Mouse (Mus musculus) stomach, embryonic 15.5 days (tissue): ENCODE data around the gene Fbn1. TPM values are rescaled to one million over a fixed set of nuclear protein-coding genes. Genes with fewer than 3 reads are reported as not detected.

Experiments used
- ATAC-seq: fragments of 200-750 bp; cut with Nextera tagmentation; 2 replicates; pipeline ENCODE4 v1.8.0; 2017; ENCODE audit warnings: low read depth, moderate number of reproducible peaks, moderate TSS enrichment; ENCODE audit not compliant: insufficient read depth, low FRiP score
- H3K27ac ChIP-seq: fragments of 300-500 bp; sonication (generic); 2 replicates; pipeline ENCODE4 v1.5.1; 2015; ENCODE audit warnings: mild to moderate bottlenecking, inconsistent platforms
- H3K27me3 ChIP-seq: fragments of 300-500 bp; sonication (generic); replicated peaks from 2 replicates; pipeline ENCODE4 v1.6.1; 2015; ENCODE audit warnings: inconsistent platforms
- H3K36me3 ChIP-seq: fragments of 300-500 bp; sonication (generic); 2 replicates; pipeline ENCODE4 v1.6.1; 2015; ENCODE audit warnings: inconsistent platforms
- H3K4me1 ChIP-seq: fragments of 300-500 bp; sonication (generic); 2 replicates; pipeline ENCODE4 v1.6.1; 2015; ENCODE audit warnings: inconsistent platforms
- H3K4me2 ChIP-seq: fragments of 300-500 bp; sonication (generic); 2 replicates; pipeline ENCODE4 v1.6.1; 2015; ENCODE audit warnings: mild to moderate bottlenecking, inconsistent platforms
- H3K4me3 ChIP-seq: fragments of 300-500 bp; sonication (generic); replicated peaks from 2 replicates; pipeline ENCODE4 v1.5.1; 2015; ENCODE audit warnings: inconsistent platforms
- H3K9ac ChIP-seq: fragments of 300-500 bp; sonication (generic); 2 replicates; pipeline ENCODE4 v1.6.1; 2015; ENCODE audit warnings: inconsistent platforms
- H3K9me3 ChIP-seq: fragments of 300-500 bp; sonication (generic); 2 replicates; pipeline ENCODE4 v1.6.1; 2016; ENCODE audit warnings: inconsistent platforms
- whole genome bisulfite sequencing: fragments of 180-500 bp; shearing (Covaris S2); methylation state at CpG from one replicate; pipeline ENCODE4 v1.1.7; 2015; 5-methylcytosine and 5-hydroxymethylcytosine counted together
- polyA plus RNA-seq: library from polyadenylated mRNA; unstranded; fragments of >200 nt; fragmentation: Nextera tagmentation; extraction: Ambion mirVana; gene quantifications from 2 replicates; pipeline ENCODE4 v1.2.1, GENCODE M21; 2015

The Fbn1 gene
- polyA plus RNA-seq, 1 experiment from 2014 or later = 25.9 TPM

GRCm38 (mm10) chr2:125496696-125497095 is 11.1 kb downstream of the Fbn1 start:
- WGBS = 92% methylated on average over 5 of the region's 5 CpGs
- Histone ChIP-seq H3K27ac (no peak overlapping the region), H3K36me3 (no peaks in the 10 kb centered on the region), H3K9ac (no peak overlapping the region), H3K27me3 (no peaks in the 10 kb centered on the region), H3K4me1 (peaks cover 8% of the 10 kb centered on the region; the same call in 1 of the 2 replicates), H3K4me2 (no peak overlapping the region), H3K9me3 (no peaks in the 10 kb centered on the region), H3K4me3 (no peak overlapping the region)
- ATAC-seq = no peak

DNA sequence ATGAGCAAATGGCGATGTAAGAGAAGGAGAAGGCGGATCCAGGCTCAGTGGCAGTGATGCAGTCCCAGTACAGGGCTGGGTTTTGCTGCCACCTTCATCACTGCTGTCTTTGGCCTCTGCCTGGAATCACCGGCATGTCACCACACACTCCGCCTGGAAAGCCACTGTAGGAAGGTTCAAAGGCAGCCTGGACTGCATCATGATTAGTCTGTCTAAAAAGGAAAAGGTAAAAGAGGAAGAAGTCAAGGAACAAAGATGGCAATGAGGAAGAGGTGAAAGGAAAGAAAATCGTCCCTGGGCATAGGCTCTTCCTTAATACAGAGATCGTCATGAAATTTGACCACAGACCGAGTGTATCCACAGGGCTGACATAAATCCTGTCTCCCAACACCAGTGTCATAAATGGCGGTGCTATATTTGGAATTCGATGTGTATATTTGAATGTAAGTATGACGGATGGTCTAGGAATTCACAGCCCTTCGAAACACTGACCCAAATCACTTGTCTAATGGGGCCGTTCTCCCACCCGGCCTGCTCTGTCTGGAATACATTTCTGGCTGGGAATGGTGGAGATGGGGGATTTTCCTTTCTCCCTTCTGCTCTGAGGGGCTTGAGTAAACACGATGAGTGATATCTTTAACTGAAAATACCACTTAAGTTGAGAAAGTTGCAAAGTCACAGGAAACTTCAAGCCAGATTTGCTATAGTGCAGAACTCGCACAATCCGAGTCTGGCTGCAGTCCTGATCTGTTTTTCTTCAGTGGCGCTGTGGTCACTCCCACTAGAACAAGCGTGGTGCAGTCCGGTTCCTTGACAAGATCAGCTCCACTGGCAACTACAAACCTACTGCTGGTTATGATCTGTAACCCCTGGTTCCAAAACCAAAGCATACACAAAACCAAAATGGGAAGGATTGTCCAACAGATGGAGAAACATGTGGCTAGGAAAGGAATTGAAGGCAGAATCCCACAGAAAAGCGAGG is 12.7 kb downstream of the Fbn1 start:
- peak; percentile 53; the same call in 1 of the 2 replicates for ATAC-seq
- H3K9ac ChIP-seq = no peak overlapping the region
- H3K27me3 ChIP-seq = no peaks in the 10 kb centered on the region
- whole genome bisulfite sequencing = 52% methylated on average over 20 of the region's 20 CpGs
- H3K36me3 ChIP-seq = no peaks in the 10 kb centered on the region
- H3K9me3 ChIP-seq = no peaks in the 10 kb centered on the region
- peak overlapping the region; percentile 70 for H3K27ac ChIP-seq
- H3K4me1 ChIP-seq = peaks cover 8% of the 10 kb centered on the region; the same call in 1 of the 2 replicates
- no peak overlapping the region for H3K4me2 ChIP-seq
- H3K4me3 ChIP-seq = no peak overlapping the region

GRCm38 (mm10) chr2:125494291-125494690 is 13.5 kb downstream of the Fbn1 start:
- WGBS = 90% methylated on average over 2 of the region's 2 CpGs
- ATAC-seq = no peak
- no peak overlapping the region for H3K27ac ChIP-seq

DNA sequence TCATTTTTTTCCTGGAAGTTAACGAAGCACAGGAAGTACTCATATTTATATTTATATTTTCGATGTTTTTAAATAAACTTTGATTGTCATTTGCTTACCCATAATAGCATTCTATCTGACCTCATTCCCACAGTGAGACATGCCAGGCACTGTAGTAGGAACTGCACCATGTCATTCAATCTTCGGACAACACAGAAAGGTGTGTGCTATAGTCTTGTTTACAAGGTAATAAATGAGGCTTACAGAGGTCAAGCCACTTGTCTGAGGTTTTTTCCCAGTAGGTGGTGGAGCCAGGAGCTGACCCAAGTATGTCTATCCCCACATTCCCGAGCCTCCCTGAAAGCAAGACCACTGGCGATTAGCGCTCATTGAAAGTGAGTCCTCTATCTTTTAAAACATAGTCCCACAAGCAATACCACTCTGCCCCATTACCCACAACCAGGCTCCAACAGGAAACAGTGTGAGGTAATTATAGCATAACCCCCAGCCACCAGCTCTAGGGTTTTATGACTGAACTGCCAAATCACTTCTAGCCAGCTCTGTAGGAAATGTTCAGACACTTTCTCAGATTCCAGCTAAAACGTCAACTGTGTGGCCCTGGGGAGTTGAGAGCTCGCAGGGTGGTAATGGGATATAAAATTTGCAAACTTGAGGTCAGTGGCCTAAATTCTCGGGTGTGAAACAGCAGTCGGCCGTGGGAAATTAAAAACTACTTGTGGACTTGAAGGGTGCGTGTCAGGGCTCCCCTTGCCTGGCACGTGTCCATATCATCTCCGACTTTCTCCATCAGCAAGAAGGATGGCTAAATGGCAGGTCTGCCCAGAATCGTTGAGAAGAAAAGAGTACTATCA is 15.5 kb downstream of the Fbn1 start:
- WGBS = 54% methylated on average over 15 of the region's 15 CpGs
- Histone ChIP-seq H3K9ac (no peak overlapping the region), H3K27me3 (no peaks in the 10 kb centered on the region), H3K4me3 (no peak overlapping the region), H3K4me2 (no peak overlapping the region), H3K4me1 (peaks cover 8% of the 10 kb centered on the region; the same call in 1 of the 2 replicates), H3K27ac (peak overlapping the region; percentile 38; the same call in 1 of the 2 replicates), H3K36me3 (no peaks in the 10 kb centered on the region), H3K9me3 (no peaks in the 10 kb centered on the region)
- ATAC-seq = no peak

More at GRCm38 (mm10) chr2:125494291-125494690, 13.5 kb downstream of the Fbn1 start:
- Histone ChIP-seq H3K27me3 (no peaks in the 10 kb centered on the region), H3K36me3 (no peaks in the 10 kb centered on the region), H3K9ac (no peak overlapping the region), H3K4me3 (no peak overlapping the region), H3K4me2 (no peak overlapping the region), H3K9me3 (no peaks in the 10 kb centered on the region), H3K4me1 (peaks cover 8% of the 10 kb centered on the region; the same call in 1 of the 2 replicates)

DNA sequence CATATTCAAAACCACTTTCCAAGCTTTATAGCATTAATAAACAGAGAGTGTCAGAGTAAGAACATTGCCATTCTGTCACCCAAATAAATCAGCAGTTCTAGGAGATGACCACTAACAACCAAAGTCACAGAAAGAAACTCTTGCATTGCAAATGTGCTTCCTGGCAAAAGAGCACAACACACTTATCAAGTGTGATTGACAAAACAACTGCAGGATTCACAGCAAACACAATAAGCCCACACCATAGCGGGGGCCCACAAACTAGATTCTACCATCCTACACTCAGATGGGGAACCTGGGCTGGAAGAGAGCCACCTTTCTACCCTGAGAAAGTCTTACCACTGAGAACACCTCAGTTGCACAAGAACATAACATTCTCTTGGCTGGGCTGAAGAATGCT is 17.8 kb downstream of the Fbn1 start:
- no peak for ATAC-seq
- 91% methylated on average over 1 of the region's 1 CpGs for WGBS

DNA sequence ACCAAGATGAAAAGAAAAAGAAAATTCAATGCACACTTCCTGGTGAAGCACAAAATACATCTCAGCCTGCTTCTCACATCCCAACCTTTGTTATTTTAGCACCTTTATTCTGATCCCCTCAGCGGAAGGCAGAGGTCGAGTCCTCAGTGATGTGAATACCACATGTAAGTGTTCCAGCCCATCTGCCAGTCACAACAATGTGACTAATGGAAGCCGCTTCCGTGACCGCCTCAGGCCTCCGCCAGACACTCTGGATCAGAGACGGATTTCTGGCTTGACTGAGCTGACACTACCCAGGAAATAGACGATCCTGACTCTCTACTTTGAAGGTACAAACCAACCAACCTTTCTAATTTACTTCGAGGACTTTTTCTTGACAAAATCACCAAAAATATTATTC is 22.9 kb downstream of the Fbn1 start:
- Histone ChIP-seq H3K4me2 (no peak overlapping the region), H3K27ac (peak overlapping the region; percentile 21; the same call in 1 of the 2 replicates), H3K9ac (no peak overlapping the region), H3K27me3 (no peaks in the 10 kb centered on the region), H3K4me1 (no peaks in the 10 kb centered on the region; the same call in 1 of the 2 replicates), H3K9me3 (no peaks in the 10 kb centered on the region), H3K36me3 (no peaks in the 10 kb centered on the region), H3K4me3 (no peak overlapping the region)
- ATAC-seq = no peak
- WGBS = 76% methylated on average over 9 of the region's 9 CpGs

More for the DNA sequence above, 17.8 kb downstream of the Fbn1 start:
- Histone ChIP-seq H3K27me3 (no peaks in the 10 kb centered on the region), H3K4me3 (no peak overlapping the region), H3K4me1 (peaks cover 6% of the 10 kb centered on the region; the same call in 1 of the 2 replicates), H3K36me3 (no peaks in the 10 kb centered on the region), H3K9me3 (no peaks in the 10 kb centered on the region), H3K27ac (no peak overlapping the region), H3K4me2 (no peak overlapping the region), H3K9ac (no peak overlapping the region)

DNA sequence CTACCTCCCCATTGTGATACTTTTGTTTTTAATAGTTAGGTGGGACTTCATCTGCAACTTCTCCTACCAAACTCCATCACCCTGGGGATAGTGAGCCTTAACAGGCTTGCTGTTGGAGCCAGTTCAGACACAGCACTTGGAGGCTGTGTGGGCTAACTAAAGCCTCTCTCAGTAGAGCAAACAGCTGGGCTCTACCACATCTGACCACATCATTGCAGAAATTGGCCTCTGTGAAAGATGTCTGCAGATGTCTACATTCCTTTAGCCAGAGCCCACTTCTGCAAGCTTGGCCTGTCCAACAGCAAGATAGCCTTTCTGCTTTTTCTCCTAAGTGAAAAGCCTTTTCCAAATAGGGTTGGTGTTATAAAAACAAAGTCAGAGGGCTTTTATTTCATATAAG is 23.6 kb downstream of the Fbn1 start:
- no peak overlapping the region for H3K9ac ChIP-seq
- H3K4me3 ChIP-seq = no peak overlapping the region
- H3K27me3 ChIP-seq = no peaks in the 10 kb centered on the region
- H3K4me1 ChIP-seq = no peaks in the 10 kb centered on the region; the same call in 1 of the 2 replicates
- H3K27ac ChIP-seq = 0 out of 2 replicates have a peak overlapping the region, but pooled peaks have one; percentile 3
- H3K4me2 ChIP-seq = no peak overlapping the region
- no peaks in the 10 kb centered on the region for H3K9me3 ChIP-seq
- H3K36me3 ChIP-seq = no peaks in the 10 kb centered on the region
- ATAC-seq = no peak; the same call in 1 of the 2 replicates

DNA sequence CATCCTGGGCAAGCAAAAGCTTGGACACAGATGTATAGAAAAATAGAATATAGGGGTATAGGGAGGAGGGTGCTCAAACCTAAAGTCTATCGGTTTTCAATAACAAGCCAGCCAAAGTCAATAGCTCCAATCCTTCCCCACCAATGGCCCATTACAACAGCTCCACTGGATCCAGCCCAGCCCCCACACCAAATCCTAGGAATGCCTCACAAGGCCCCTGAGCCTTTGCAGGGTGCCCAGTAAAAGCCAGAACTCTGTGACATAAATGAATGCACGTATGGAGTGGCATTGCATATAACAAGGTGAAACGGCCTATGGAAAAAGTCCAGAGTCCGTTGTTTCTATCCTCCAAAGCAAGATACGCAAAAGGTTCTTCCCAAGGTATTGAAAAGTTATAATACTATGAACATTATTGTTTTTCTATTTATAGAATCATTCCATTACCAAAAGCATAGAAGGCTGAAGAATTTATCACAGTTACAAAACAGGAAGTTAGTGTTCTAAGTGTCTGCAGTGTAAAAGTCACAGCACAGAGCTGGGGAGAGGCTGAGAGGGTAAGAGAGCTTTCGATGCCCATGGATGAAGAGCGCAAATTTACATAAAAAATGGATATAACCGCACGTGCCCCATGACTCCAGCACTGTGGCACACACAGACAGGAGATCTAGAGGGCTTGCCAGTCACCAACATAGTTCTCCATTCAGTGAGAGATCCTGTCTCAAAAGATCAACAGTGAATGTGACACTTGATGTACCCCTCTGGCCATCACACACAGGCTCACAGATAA is 26.1 kb downstream of the Fbn1 start:
- Histone ChIP-seq H3K27me3 (no peaks in the 10 kb centered on the region), H3K36me3 (no peaks in the 10 kb centered on the region), H3K27ac (no peak overlapping the region), H3K9me3 (no peaks in the 10 kb centered on the region), H3K4me3 (no peak overlapping the region), H3K9ac (no peak overlapping the region), H3K4me1 (no peaks in the 10 kb centered on the region; the same call in 1 of the 2 replicates), H3K4me2 (no peak overlapping the region)
- ATAC-seq = no peak
- WGBS = 86% methylated on average over 9 of the region's 9 CpGs

DNA sequence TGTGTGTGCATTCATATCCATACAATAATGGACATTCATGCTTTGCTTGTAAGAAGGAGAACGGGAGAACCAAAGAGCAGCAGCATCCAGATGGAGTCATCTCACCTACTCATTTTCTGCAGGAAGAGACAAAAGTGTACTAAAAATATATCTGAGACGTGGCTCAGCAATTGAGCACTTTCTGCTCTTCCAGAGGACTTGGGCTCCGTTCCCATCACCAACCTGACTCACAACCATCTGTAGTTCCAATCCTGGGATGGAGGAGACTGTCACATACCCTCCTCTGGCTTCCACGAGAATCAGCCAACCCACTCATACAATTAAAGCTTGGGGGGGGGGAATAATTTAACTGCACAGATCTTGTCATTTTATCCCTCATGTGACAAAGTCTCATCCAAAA is 26.7 kb downstream of the Fbn1 start:
- H3K27me3 ChIP-seq = no peaks in the 10 kb centered on the region
- H3K36me3 ChIP-seq = no peaks in the 10 kb centered on the region
- H3K27ac ChIP-seq = no peak overlapping the region
- H3K9ac ChIP-seq = no peak overlapping the region
- ATAC-seq = no peak
- H3K4me1 ChIP-seq = no peaks in the 10 kb centered on the region; the same call in 1 of the 2 replicates
- no peak overlapping the region for H3K4me3 ChIP-seq
- 75% methylated on average over 4 of the region's 4 CpGs for WGBS
- no peaks in the 10 kb centered on the region for H3K9me3 ChIP-seq
- H3K4me2 ChIP-seq = no peak overlapping the region

DNA sequence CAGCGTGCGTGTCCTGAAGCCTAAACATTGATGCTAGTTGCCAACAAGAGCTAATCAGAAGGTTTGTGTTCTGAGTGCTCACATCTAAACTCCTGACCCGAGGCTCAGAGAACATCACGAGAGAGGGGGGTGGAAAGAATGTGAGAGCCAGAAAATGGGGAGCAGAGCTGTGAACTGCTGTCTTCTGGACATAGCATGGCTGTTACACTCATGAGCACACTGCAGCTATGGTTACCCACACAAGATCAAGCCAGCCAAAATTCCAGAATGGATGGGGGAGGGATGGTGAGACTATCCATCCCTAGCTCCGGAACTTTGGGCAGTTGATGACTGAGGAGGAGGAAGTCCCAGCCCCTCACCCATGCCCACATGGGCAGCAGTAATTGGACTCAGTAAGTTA is 27.7 kb downstream of the Fbn1 start:
- Histone ChIP-seq H3K4me2 (no peak overlapping the region), H3K4me1 (no peaks in the 10 kb centered on the region; the same call in 1 of the 2 replicates), H3K9ac (no peak overlapping the region), H3K9me3 (no peaks in the 10 kb centered on the region), H3K36me3 (no peaks in the 10 kb centered on the region), H3K4me3 (no peak overlapping the region), H3K27ac (no peak overlapping the region), H3K27me3 (no peaks in the 10 kb centered on the region)
- 50% methylated on average over 5 of the region's 5 CpGs for whole genome bisulfite sequencing
- no peak for ATAC-seq

GRCm38 (mm10) chr2:125478705-125479104 is 29.1 kb downstream of the Fbn1 start:
- Histone ChIP-seq H3K4me3 (no peak overlapping the region), H3K27ac (no peak overlapping the region), H3K4me1 (no peaks in the 10 kb centered on the region; the same call in 1 of the 2 replicates), H3K4me2 (no peak overlapping the region), H3K9ac (no peak overlapping the region), H3K27me3 (no peaks in the 10 kb centered on the region), H3K36me3 (no peaks in the 10 kb centered on the region), H3K9me3 (no peaks in the 10 kb centered on the region)
- 58% methylated on average over 4 of the region's 4 CpGs for WGBS
- ATAC-seq = no peak
